Mouse (Mus musculus) MEL (cell line): Measurements from ENCODE around the gene Gm47791. TPM values are rescaled to one million over a fixed set of nuclear protein-coding genes. Genes with fewer than 3 reads are reported as not detected.

ENCODE experiments used
- DNase-seq: peaks from one replicate; pipeline ENCODE4 v3.0.0; 2011; ENCODE audit warnings: low read depth, low spot score
- H3K27ac ChIP-seq: 2 replicates; pipeline ENCODE4 v1.5.1; 2012; ENCODE audit warnings: low read depth, mild to moderate bottlenecking, control low read depth, low read length, moderate library complexity; ENCODE audit not compliant: control insufficient read depth
- H3K27me3 ChIP-seq, 2 experiments: fragments of 150-350 bp in 1 of 2; sonication (generic) in 1 of 2; 2 replicates each; pipeline ENCODE4 v1.6.1; 2012; ENCODE audit warnings: low read length in 2 of 2, mild to moderate bottlenecking in 2 of 2, improper control_type of control experiment in 1 of 2, moderate library complexity in 1 of 2; ENCODE audit not compliant: insufficient read depth in 2 of 2, control insufficient read depth in 1 of 2
- H3K36me3 ChIP-seq, 2 experiments: 2 replicates each; pipeline ENCODE4 v1.6.1; 2012 to 2014; ENCODE audit warnings: low read length in 2 of 2, improper control_type of control experiment in 1 of 2, inconsistent platforms in 1 of 2, mild to moderate bottlenecking in 1 of 2; ENCODE audit not compliant: insufficient read depth in 2 of 2, control insufficient read depth in 1 of 2
- H3K4me1 ChIP-seq, 2 experiments: fragments of 150-350 bp in 1 of 2; sonication (generic) in 1 of 2; 2 replicates each; pipeline ENCODE4 v1.6.1; 2012; ENCODE audit warnings: low read length in 2 of 2, improper control_type of control experiment in 1 of 2, mild to moderate bottlenecking in 1 of 2; ENCODE audit not compliant: insufficient read depth in 2 of 2, control insufficient read depth in 1 of 2
- H3K4me3 ChIP-seq, 2 experiments: fragments of 150-350 bp in 1 of 2; sonication (generic) in 1 of 2; 2 replicates each; pipeline ENCODE4 v1.5.1; 2012; ENCODE audit warnings: low read depth in 2 of 2, low read length in 2 of 2, mild to moderate bottlenecking in 2 of 2, moderate library complexity in 2 of 2, control low read depth in 1 of 2, improper control_type of control experiment in 1 of 2; ENCODE audit not compliant: control insufficient read depth in 1 of 2, insufficient read depth in 1 of 2
- H3K79me2 ChIP-seq: 2 replicates; pipeline ENCODE4 v1.6.1; 2012; ENCODE audit warnings: mild to moderate bottlenecking, low read length, moderate library complexity; ENCODE audit not compliant: control insufficient read depth, poor library complexity, insufficient read depth
- H3K9ac ChIP-seq: 2 replicates; pipeline ENCODE4 v1.6.1; 2012; ENCODE audit warnings: low read depth, mild to moderate bottlenecking, control low read depth, low read length, moderate library complexity; ENCODE audit not compliant: control insufficient read depth, poor library complexity, severe bottlenecking
- H3K9me3 ChIP-seq: fragments of 150-350 bp; sonication (generic); replicated peaks from 2 replicates; pipeline ENCODE4 v1.6.1; 2012; ENCODE audit warnings: mild to moderate bottlenecking, low read length, improper control_type of control experiment, moderate library complexity; ENCODE audit not compliant: insufficient read depth
- BHLHE40 ChIP-seq: IDR thresholded peaks from 2 replicates; pipeline ENCODE4 v1.6.1; 2012; ENCODE audit warnings: low read depth, mild to moderate bottlenecking, inconsistent platforms, low read length, improper control_type of control experiment, borderline replicate concordance
- CHD1 ChIP-seq: IDR thresholded peaks from 2 replicates; pipeline ENCODE4 v1.6.1; 2012; ENCODE audit warnings: low read depth, mild to moderate bottlenecking, inconsistent platforms, low read length, improper control_type of control experiment
- CTCF ChIP-seq, 3 experiments: IDR thresholded peaks in 2 of 3; conservative IDR thresholded peaks in 1 of 3; 2 replicates each; pipeline ENCODE4 v1.5.1; 2011 to 2012; ENCODE audit warnings: low read length in 3 of 3, low read depth in 2 of 3, mild to moderate bottlenecking in 2 of 3, improper control_type of control experiment in 1 of 3, inconsistent platforms in 1 of 3, mixed read lengths in 1 of 3, moderate library complexity in 1 of 3; ENCODE audit not compliant: control insufficient read depth in 1 of 3, insufficient read depth in 1 of 3, poor library complexity in 1 of 3, severe bottlenecking in 1 of 3
- E2F4 ChIP-seq: IDR thresholded peaks from 2 replicates; pipeline ENCODE4 v1.6.1; 2011; ENCODE audit warnings: low read depth, low read length, improper control_type of control experiment, borderline replicate concordance
- ETS1 ChIP-seq: IDR thresholded peaks from 2 replicates; pipeline ENCODE4 v1.6.1; 2012; ENCODE audit warnings: low read depth, mild to moderate bottlenecking, inconsistent platforms, low read length, improper control_type of control experiment, moderate library complexity
- GABPA ChIP-seq: IDR thresholded peaks from 2 replicates; pipeline ENCODE4 v1.6.1; 2012; ENCODE audit warnings: low read depth, mild to moderate bottlenecking, inconsistent platforms, low read length, improper control_type of control experiment, moderate library complexity
- GATA1 ChIP-seq: IDR thresholded peaks from 2 replicates; pipeline ENCODE4 v1.6.1; 2011; ENCODE audit warnings: low read depth, low read length, improper control_type of control experiment
- HCFC1 ChIP-seq: IDR thresholded peaks from 2 replicates; pipeline ENCODE4 v1.6.1; 2012; ENCODE audit warnings: low read depth, mild to moderate bottlenecking, inconsistent platforms, low read length, improper control_type of control experiment, moderate library complexity
- JUND ChIP-seq: IDR thresholded peaks from 2 replicates; pipeline ENCODE4 v1.6.1; 2011; ENCODE audit warnings: low read depth, mild to moderate bottlenecking, improper control_type of control experiment, low read length
- KAT2A ChIP-seq: conservative IDR thresholded peaks from 2 replicates; pipeline ENCODE4 v1.6.1; 2012; ENCODE audit warnings: low read depth, low read length, improper control_type of control experiment, inconsistent platforms
- MAFK ChIP-seq: IDR thresholded peaks from 2 replicates; pipeline ENCODE4 v1.6.1; 2011; ENCODE audit warnings: low read depth, mild to moderate bottlenecking, low read length, improper control_type of control experiment, borderline replicate concordance
- MAX ChIP-seq: IDR thresholded peaks from 2 replicates; pipeline ENCODE4 v1.6.1; 2011; ENCODE audit warnings: low read length, improper control_type of control experiment
- MAZ ChIP-seq: IDR thresholded peaks from 2 replicates; pipeline ENCODE4 v1.6.1; 2012; ENCODE audit warnings: low read depth, mild to moderate bottlenecking, inconsistent platforms, low read length, improper control_type of control experiment
- MXI1 ChIP-seq: IDR thresholded peaks from 2 replicates; pipeline ENCODE4 v1.6.1; 2011; ENCODE audit warnings: mild to moderate bottlenecking, low read depth, low read length, improper control_type of control experiment
- NELFE ChIP-seq: IDR thresholded peaks from 2 replicates; pipeline ENCODE4 v1.6.1; 2011; ENCODE audit warnings: low read depth, low read length, improper control_type of control experiment
- NRF1 ChIP-seq: IDR thresholded peaks from 2 replicates; pipeline ENCODE4 v1.6.1; 2014; ENCODE audit warnings: low read depth, mild to moderate bottlenecking, inconsistent platforms, low read length, improper control_type of control experiment, moderate library complexity; ENCODE audit not compliant: poor library complexity, insufficient read depth, severe bottlenecking
- POLR2A ChIP-seq, 2 experiments: IDR thresholded peaks; 2 replicates each; pipeline ENCODE4 v1.6.1; 2011 to 2012; ENCODE audit warnings: low read length in 2 of 2, mild to moderate bottlenecking in 2 of 2, control low read depth in 1 of 2, improper control_type of control experiment in 1 of 2, low read depth in 1 of 2, moderate library complexity in 1 of 2; ENCODE audit not compliant: control insufficient read depth in 1 of 2, insufficient read depth in 1 of 2, poor library complexity in 1 of 2
- POLR2AphosphoS2 ChIP-seq: IDR thresholded peaks from 2 replicates; pipeline ENCODE4 v1.6.1; 2011; ENCODE audit warnings: low read length, improper control_type of control experiment
- POLR2AphosphoS5 ChIP-seq: IDR thresholded peaks from 2 replicates; pipeline ENCODE4 v1.6.1; 2012; ENCODE audit warnings: low read depth, borderline replicate concordance, mild to moderate bottlenecking, inconsistent platforms, low read length, moderate library complexity, mixed read lengths
- RCOR1 ChIP-seq: IDR thresholded peaks from 2 replicates; pipeline ENCODE4 v1.6.1; 2012; ENCODE audit warnings: low read depth, mild to moderate bottlenecking, inconsistent platforms, low read length, improper control_type of control experiment
- SIN3A ChIP-seq: IDR thresholded peaks from 2 replicates; pipeline ENCODE4 v1.6.1; 2012; ENCODE audit warnings: low read length, improper control_type of control experiment, inconsistent platforms
- SMC3 ChIP-seq: IDR thresholded peaks from 2 replicates; pipeline ENCODE4 v1.6.1; 2011; ENCODE audit warnings: low read depth, low read length, improper control_type of control experiment
- TBP ChIP-seq: IDR thresholded peaks from 2 replicates; pipeline ENCODE4 v1.8.0; 2011; ENCODE audit warnings: low read depth, low read length, improper control_type of control experiment
- TCF12 ChIP-seq: IDR thresholded peaks from 2 replicates; pipeline ENCODE4 v1.6.1; 2014; ENCODE audit warnings: low read depth, mild to moderate bottlenecking, inconsistent platforms, low read length, improper control_type of control experiment, moderate library complexity
- UBTF ChIP-seq: IDR thresholded peaks from 2 replicates; pipeline ENCODE4 v1.6.1; 2012; ENCODE audit warnings: low read depth, mild to moderate bottlenecking, inconsistent platforms, low read length, improper control_type of control experiment, moderate library complexity, borderline replicate concordance; ENCODE audit not compliant: insufficient read depth
- USF1 ChIP-seq: IDR thresholded peaks from 2 replicates; pipeline ENCODE4 v1.6.1; 2014; ENCODE audit warnings: low read depth, mild to moderate bottlenecking, inconsistent platforms, low read length, improper control_type of control experiment, moderate library complexity
- USF2 ChIP-seq, 2 experiments: IDR thresholded peaks; 2 replicates each; pipeline ENCODE4 v1.6.1; 2011 to 2012; ENCODE audit warnings: improper control_type of control experiment in 2 of 2, low read length in 2 of 2, borderline replicate concordance in 1 of 2, inconsistent platforms in 1 of 2, low read depth in 1 of 2, mild to moderate bottlenecking in 1 of 2; ENCODE audit not compliant: insufficient read depth in 1 of 2
- ZC3H11A ChIP-seq: IDR thresholded peaks from 2 replicates; pipeline ENCODE4 v1.6.1; 2012; ENCODE audit warnings: low read depth, mild to moderate bottlenecking, inconsistent platforms, low read length, improper control_type of control experiment
- ZKSCAN1 ChIP-seq: IDR thresholded peaks from 2 replicates; pipeline ENCODE4 v1.6.1; 2012; ENCODE audit warnings: low read depth, mild to moderate bottlenecking, inconsistent platforms, low read length, improper control_type of control experiment, moderate library complexity
- ZMIZ1 ChIP-seq: IDR thresholded peaks from 2 replicates; pipeline ENCODE4 v1.6.1; 2012; ENCODE audit warnings: low read depth, mild to moderate bottlenecking, inconsistent platforms, low read length, improper control_type of control experiment, moderate library complexity
- ZNF384 ChIP-seq: IDR thresholded peaks from 2 replicates; pipeline ENCODE4 v1.6.1; 2012; ENCODE audit warnings: low read depth, mild to moderate bottlenecking, inconsistent platforms, low read length, improper control_type of control experiment
- polyA plus RNA-seq, 2 experiments: library from polyadenylated mRNA; stranded (reverse) in 1 of 2; unstranded in 1 of 2; fragments of >175 nt in 1 of 2; fragments of >200 nt in 1 of 2; gene quantifications; 2 replicates each; pipeline versions ENCODE4 v1.2.1 to v1.2.4; 2012; ENCODE audit warnings: low replicate concordance in 2 of 2, low read depth in 1 of 2; ENCODE audit not compliant: insufficient read length in 2 of 2, insufficient read depth in 1 of 2, missing spikeins in 1 of 2
- total RNA-seq: library from RNA; depleted of rRNA; stranded (reverse); fragments of 300-350 nt; gene quantifications from 2 replicates; pipeline ENCODE4 v1.2.3, GENCODE M21; 2012

Gm47791 gene
- total and polyA plus RNA-seq, 3 experiments = not detected

DNA sequence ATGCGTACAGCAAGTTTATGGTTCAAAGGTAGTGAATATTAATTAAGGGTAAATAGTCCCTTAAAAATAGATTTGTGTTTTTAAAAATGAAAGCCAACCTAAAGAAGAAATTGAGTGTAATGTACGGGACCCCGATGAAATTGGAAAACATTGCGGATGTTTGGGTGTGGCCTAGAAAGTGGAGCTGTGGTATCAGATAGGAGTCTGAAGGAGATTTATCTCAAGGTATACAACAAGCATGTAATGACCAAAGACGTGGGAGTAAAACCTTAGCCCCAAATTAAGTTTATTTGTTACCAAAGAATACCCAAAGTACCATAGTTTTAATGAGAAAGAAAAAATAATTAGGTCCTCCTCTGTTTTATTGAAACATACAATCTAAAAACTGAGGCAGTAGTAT is 44.6 kb downstream of the Gm47791 start:
- H3K27me3 ChIP-seq = no peaks in the 10 kb centered on the region; a peak in 2 of 4 replicates
- H3K9ac ChIP-seq = peak overlapping the region; percentile 87
- H3K36me3 ChIP-seq = peaks cover 5 to 11% of the 10 kb centered on the region in 2 experiments
- H3K79me2 ChIP-seq = peaks cover 19% of the 10 kb centered on the region
- peak; percentile 42 for DNase-seq
- 0 out of 2 replicates have a peak, but pooled peaks have one; percentile 11 for TF ChIP-seq SIN3A
- TF ChIP-seq GATA1 = peak; percentile 73
- no peak for TF ChIP-seq POLR2AphosphoS2
- TF ChIP-seq, all 39 proteins: peak for 2
- no peaks in the 10 kb centered on the region for H3K9me3 ChIP-seq
- H3K4me3 ChIP-seq = peak overlapping the region; percentile 88 to 91
- H3K4me1 ChIP-seq = peaks cover 2 to 7% of the 10 kb centered on the region in 2 experiments
- H3K27ac ChIP-seq = peak overlapping the region; percentile 84; the same call in 1 of the 2 replicates

DNA sequence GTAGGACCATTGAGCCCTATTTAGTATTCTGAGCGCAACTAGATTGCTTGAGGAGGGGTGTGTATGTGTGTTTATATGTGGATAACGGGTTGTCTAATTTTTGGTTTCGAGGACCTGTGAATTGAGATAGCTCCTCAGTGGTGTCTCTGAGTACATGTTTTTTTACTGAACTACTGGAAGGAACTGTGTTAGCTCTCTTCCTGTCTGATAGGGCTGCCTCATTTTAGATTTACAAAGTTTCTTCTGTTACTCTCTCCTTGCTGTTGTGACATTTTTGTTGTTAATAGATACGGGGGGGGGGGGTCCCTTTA is 45.2 kb downstream of the Gm47791 start:
- Histone ChIP-seq H3K9me3 (no peaks in the 10 kb centered on the region), H3K27ac (peak overlapping the region; percentile 84), H3K27me3 (no peaks in the 10 kb centered on the region; a peak in 2 of 4 replicates), H3K4me3 (peak overlapping the region; percentile 88 to 91), H3K36me3 (peaks cover 2 to 11% of the 10 kb centered on the region in 2 experiments), H3K4me1 (peaks cover 2 to 7% of the 10 kb centered on the region in 2 experiments), H3K79me2 (peaks cover 19% of the 10 kb centered on the region), H3K9ac (peak overlapping the region; percentile 87)
- DNase-seq = peak; percentile 75
- TF ChIP-seq GABPA (no peak), ZC3H11A (no peak), MXI1 (peak; percentile 52), E2F4 (no peak), BHLHE40 (no peak), RCOR1 (0 out of 2 replicates have a peak, but pooled peaks have one; percentile 27), USF2 (IDR thresholded peaks at IDR 0.05; ENCODE audit: borderline replicate concordance in 1 of 2, insufficient read depth in 1 of 2, low read depth in 1 of 2, low read length in 2 of 2) (no peak), POLR2AphosphoS2 (no peak), JUND (no peak), UBTF (no peak), ETS1 (peak; percentile 44), TBP (peak; percentile 37; the same call in 1 of the 2 replicates), ZMIZ1 (no peak), SMC3 (no peak), POLR2AphosphoS5 (no peak), KAT2A (no peak), CHD1 (no peak), TCF12 (peak; percentile 22; the same call in 1 of the 2 replicates), USF1 (0 out of 2 replicates have a peak, but pooled peaks have one; percentile 4), NELFE (no peak), GATA1 (peak; percentile 30; the same call in 1 of the 2 replicates), CTCF (IDR thresholded peaks at IDR 0.05 in 2 of 3, conservative IDR thresholded peaks at IDR 0.05 in 1 of 3; ENCODE audit: control insufficient read depth in 1 of 3, insufficient read depth in 1 of 3, low read depth in 2 of 3, low read length in 3 of 3, poor library complexity in 1 of 3, severe bottlenecking in 1 of 3) (no peak), POLR2A (IDR thresholded peaks at IDR 0.05; ENCODE audit: control insufficient read depth in 1 of 2, insufficient read depth in 1 of 2, low read depth in 1 of 2, low read length in 2 of 2, poor library complexity in 1 of 2) (no peak), ZKSCAN1 (no peak), NRF1 (no peak), MAZ (no peak), MAFK (no peak), MAX (no peak), HCFC1 (no peak), ZNF384 (peak; percentile 35; the same call in 1 of the 2 replicates)
